Mouse (Mus musculus) intestine, embryonic 15.5 days (tissue): ENCODE measurements around the gene Rbm34. TPM values are rescaled to one million over a fixed set of nuclear protein-coding genes. Genes with fewer than 3 reads are reported as not detected.
"Not testable (repeated sequence)": the region's sequence is repeated elsewhere in the genome, so short reads cannot be mapped to it uniquely, and the experiment has no call there.

Experiments used
- ATAC-seq: fragments of 200-750 bp; cut with Nextera tagmentation; 2 replicates; pipeline ENCODE4 v1.8.0; 2017; ENCODE audit warnings: moderate TSS enrichment, moderate library complexity
- H3K27ac ChIP-seq: fragments of 300-500 bp; sonication (generic); 2 replicates; pipeline ENCODE4 v1.5.1; 2015; ENCODE audit warnings: mild to moderate bottlenecking, inconsistent platforms
- H3K27me3 ChIP-seq: fragments of 300-500 bp; sonication (generic); replicated peaks from 2 replicates; pipeline ENCODE4 v1.6.1; 2015; ENCODE audit warnings: inconsistent platforms
- H3K36me3 ChIP-seq: fragments of 300-500 bp; sonication (generic); 2 replicates; pipeline ENCODE4 v1.6.1; 2015; ENCODE audit warnings: inconsistent platforms
- H3K4me1 ChIP-seq: fragments of 300-500 bp; sonication (generic); replicated peaks from 2 replicates; pipeline ENCODE4 v1.6.1; 2015; ENCODE audit warnings: inconsistent platforms
- H3K4me2 ChIP-seq: fragments of 300-500 bp; sonication (generic); replicated peaks from 2 replicates; pipeline ENCODE4 v1.6.1; 2015; ENCODE audit warnings: mild to moderate bottlenecking, inconsistent platforms
- H3K4me3 ChIP-seq: fragments of 300-500 bp; sonication (generic); replicated peaks from 2 replicates; pipeline ENCODE4 v1.5.1; 2015; ENCODE audit warnings: inconsistent platforms
- H3K9ac ChIP-seq: fragments of 300-500 bp; sonication (generic); 2 replicates; pipeline ENCODE4 v1.6.1; 2015; ENCODE audit warnings: inconsistent platforms
- H3K9me3 ChIP-seq: fragments of 300-500 bp; sonication (generic); 2 replicates; pipeline ENCODE4 v1.6.1; 2016; ENCODE audit warnings: inconsistent platforms
- WGBS: fragments of 180-500 bp; shearing (Covaris S2); methylation state at CpG from one replicate; pipeline ENCODE4 v1.1.7; 2015; 5-methylcytosine and 5-hydroxymethylcytosine counted together
- polyA plus RNA-seq: library from polyadenylated mRNA; unstranded; fragments of >200 nt; fragmentation: Nextera tagmentation; extraction: Ambion mirVana; gene quantifications from 2 replicates; pipeline ENCODE4 v1.2.1, GENCODE M21; 2015

Rbm34 gene
- polyA plus RNA-seq = 24.8 and 30.0 TPM in 2 replicates

- no peaks in the 10 kb centered on the region for H3K27me3 ChIP-seq
- peak; percentile 97 for ATAC-seq
Observed at GRCm38 (mm10) chr8:126970579-126971313, at the start of gene Rbm34. TSS of gene Rbm34 (minus strand) at chr8:126971071.

GRCm38 (mm10) chr8:127011668-127012067, 40.8 kb upstream of the Rbm34 start:
- Histone ChIP-seq H3K4me3 (no peak overlapping the region), H3K9ac (no peak overlapping the region), H3K27ac (no peak overlapping the region), H3K4me1 (no peaks in the 10 kb centered on the region), H3K4me2 (no peak overlapping the region), H3K36me3 (no peaks in the 10 kb centered on the region), H3K9me3 (no peaks in the 10 kb centered on the region), H3K27me3 (no peaks in the 10 kb centered on the region)
- WGBS = 58% methylated on average over 9 of the region's 9 CpGs
- ATAC-seq = no peak

More at GRCm38 (mm10) chr8:126970579-126971313, at the start of gene Rbm34:
- Histone ChIP-seq H3K36me3 (peaks cover 8% of the 10 kb centered on the region; the same call in 1 of the 2 replicates), H3K27ac (peak within 1 kb of the TSS; percentile 62), H3K4me3 (peak within 1 kb of the TSS; percentile 94), H3K4me2 (peak within 1 kb of the TSS; percentile 82), H3K9me3 (no peaks in the 10 kb centered on the region), H3K9ac (peak within 1 kb of the TSS; percentile 85), H3K4me1 (peaks cover 7% of the 10 kb centered on the region)
- under 1% methylated on average over 50 of the region's 50 CpGs for WGBS

- no peak overlapping the region for H3K9ac ChIP-seq
- no peak overlapping the region for H3K4me3 ChIP-seq
- no peak overlapping the region for H3K27ac ChIP-seq
- no peaks in the 10 kb centered on the region for H3K4me1 ChIP-seq
- H3K36me3 ChIP-seq = no peaks in the 10 kb centered on the region
- no peak overlapping the region for H3K4me2 ChIP-seq
- WGBS = 91% methylated on average over 1 of the region's 1 CpGs
- no peaks in the 10 kb centered on the region for H3K9me3 ChIP-seq
- ATAC-seq = no peak
- no peaks in the 10 kb centered on the region; the same call in 1 of the 2 replicates for H3K27me3 ChIP-seq
Observed at GRCm38 (mm10) chr8:126994506-126994905, 23.6 kb upstream of the Rbm34 start.

- H3K27ac ChIP-seq = no peak overlapping the region
- no peaks in the 10 kb centered on the region for H3K9me3 ChIP-seq
- no peaks in the 10 kb centered on the region for H3K36me3 ChIP-seq
- no peak overlapping the region for H3K9ac ChIP-seq
- 77% methylated on average over 5 of the region's 5 CpGs for WGBS
- H3K4me2 ChIP-seq = no peak overlapping the region
- no peak for ATAC-seq
- no peaks in the 10 kb centered on the region for H3K27me3 ChIP-seq
- H3K4me3 ChIP-seq = no peak overlapping the region
- H3K4me1 ChIP-seq = no peaks in the 10 kb centered on the region
Observed at GRCm38 (mm10) chr8:126989363-126990153, 18.7 kb upstream of the Rbm34 start.

DNA sequence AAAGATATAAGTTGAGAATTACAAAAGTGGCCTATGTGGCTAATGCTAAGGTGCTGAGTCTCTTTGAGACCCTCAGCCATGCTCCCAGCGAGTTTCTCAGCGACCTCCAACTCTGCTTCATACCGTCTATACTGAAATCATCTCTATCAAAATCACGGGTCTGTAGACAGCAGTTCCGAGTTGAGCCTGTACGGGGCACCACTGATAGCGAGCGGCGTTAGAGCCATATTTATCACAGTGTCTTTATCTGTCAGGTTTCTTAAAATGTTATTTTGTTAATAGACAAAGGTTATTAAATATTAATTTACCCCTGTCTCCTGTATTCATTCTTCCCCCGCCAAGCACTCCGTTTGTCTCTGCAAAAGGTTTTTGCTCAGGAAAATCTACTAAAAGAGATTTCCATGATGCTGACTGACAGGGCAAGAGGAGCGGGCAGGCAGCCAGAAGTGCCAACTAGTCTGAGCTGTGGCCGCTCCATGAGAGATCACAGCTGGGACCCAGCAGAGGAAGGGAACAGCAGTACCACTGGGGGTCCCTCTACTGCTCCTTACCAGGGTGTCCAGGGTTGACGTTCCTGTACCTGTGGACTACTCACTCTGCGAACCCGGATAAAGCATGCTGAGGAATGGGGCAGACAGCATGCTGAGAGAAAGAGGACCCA, 17.6 kb upstream of the Rbm34 start:
- 72% methylated on average over 16 of the region's 16 CpGs for whole genome bisulfite sequencing
- Histone ChIP-seq H3K27ac (no peak overlapping the region), H3K9me3 (no peaks in the 10 kb centered on the region)

DNA sequence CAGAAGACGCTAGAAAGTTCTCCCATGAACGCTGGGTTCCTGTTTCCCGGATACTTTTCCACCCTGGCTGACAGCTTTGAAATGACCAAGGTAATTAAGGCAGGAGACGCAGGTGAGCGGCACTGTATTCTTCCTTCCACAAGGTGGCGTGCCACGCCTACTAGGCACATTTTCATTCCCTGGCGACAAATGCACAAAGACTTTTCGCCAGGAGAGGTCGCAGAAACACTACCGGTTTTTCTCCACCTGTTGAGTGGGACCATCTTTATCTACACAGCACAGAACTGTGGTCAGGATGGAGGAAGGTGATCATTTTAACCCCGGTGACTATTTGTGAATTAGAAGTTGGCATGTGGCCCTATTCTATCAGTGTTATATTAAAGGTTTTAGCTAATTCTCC, 15.6 kb upstream of the Rbm34 start:
- ATAC-seq = peak; percentile 81

More for the DNA sequence above, 17.6 kb upstream of the Rbm34 start:
- Histone ChIP-seq H3K36me3 (no peaks in the 10 kb centered on the region), H3K9ac (no peak overlapping the region), H3K27me3 (no peaks in the 10 kb centered on the region), H3K4me2 (no peak overlapping the region), H3K4me3 (no peak overlapping the region), H3K4me1 (no peaks in the 10 kb centered on the region)
- no peak for ATAC-seq

DNA sequence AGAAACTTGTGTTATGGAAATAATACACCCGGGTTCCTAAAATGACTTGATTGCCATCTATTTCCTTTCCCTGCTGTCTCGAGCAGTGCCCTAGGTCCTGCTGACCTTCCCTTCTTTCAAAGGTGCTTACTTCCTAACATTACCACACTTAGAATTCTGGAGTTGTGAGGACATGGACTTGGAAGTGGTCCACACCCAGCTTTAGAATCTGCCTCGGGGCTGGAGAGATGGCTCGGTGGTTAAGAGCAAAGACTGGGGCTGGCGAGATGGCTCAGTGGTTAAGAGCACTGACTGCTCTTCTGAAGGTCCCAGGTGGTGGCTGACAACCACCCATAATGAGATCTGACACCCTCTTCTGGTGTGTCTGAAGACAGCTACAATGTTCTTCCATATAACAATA, 9.2 kb upstream of the Rbm34 start:
- Histone ChIP-seq H3K36me3 (no peaks in the 10 kb centered on the region), H3K4me3 (no peak overlapping the region), H3K9ac (no peak overlapping the region), H3K4me1 (peaks cover 3% of the 10 kb centered on the region), H3K4me2 (no peak overlapping the region), H3K9me3 (no peaks in the 10 kb centered on the region), H3K27me3 (no peaks in the 10 kb centered on the region), H3K27ac (no peak overlapping the region)
- ATAC-seq = no peak
- 68% methylated on average over 5 of the region's 5 CpGs for WGBS

More for the DNA sequence above, 15.6 kb upstream of the Rbm34 start:
- H3K4me1 ChIP-seq = no peaks in the 10 kb centered on the region
- whole genome bisulfite sequencing = 2% methylated on average over 12 of the region's 12 CpGs
- no peaks in the 10 kb centered on the region for H3K9me3 ChIP-seq
- no peak overlapping the region for H3K27ac ChIP-seq
- 0 out of 2 replicates have a peak overlapping the region, but pooled peaks have one; percentile 28 for H3K4me2 ChIP-seq
- H3K27me3 ChIP-seq = no peaks in the 10 kb centered on the region
- no peak overlapping the region for H3K9ac ChIP-seq
- H3K36me3 ChIP-seq = no peaks in the 10 kb centered on the region
- no peak overlapping the region for H3K4me3 ChIP-seq

DNA sequence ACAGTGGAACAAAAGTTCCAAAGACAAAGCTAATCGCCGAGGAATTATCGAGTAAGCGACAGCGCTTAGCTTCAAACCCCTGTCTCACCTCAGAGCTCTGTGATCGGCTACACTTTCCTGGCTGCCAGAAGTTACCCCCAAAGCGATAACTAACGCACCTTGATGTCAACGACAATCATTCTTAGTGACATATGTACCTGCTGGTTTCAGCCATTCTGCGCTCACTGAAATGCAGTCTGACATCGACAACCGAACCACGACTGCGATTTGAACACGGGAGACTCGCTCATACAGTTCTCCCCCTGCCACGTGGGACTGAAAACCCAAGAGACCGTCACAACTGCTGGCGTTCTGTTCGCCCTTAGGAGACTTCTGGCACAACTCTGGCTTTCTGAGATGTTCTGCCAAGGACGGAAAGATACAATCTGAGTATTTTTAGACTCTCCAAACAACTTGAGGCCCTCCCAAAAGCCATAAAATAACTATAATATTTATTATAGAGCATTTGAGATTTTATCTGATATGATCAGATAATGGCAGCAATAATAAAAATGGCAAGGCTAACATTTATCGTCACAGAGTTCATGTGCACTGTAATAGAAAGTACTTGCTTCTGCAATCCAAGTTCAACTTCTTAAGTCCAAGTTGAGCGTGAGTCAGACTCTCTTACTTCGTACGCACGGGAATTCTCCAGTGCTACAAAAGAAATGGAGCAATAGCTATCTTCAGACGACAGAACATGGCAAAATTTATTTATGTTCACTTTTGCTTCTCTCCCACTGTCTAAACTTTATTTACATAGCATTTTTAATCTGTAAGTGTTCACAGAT, 8.4 kb upstream of the Rbm34 start:
- H3K4me3 ChIP-seq = peak overlapping the region; percentile 36
- peak overlapping the region; percentile 62 for H3K4me2 ChIP-seq
- peak; percentile 69 for ATAC-seq
- 11% methylated on average over 27 of the region's 27 CpGs for WGBS
- no peaks in the 10 kb centered on the region for H3K27me3 ChIP-seq
- peak overlapping the region; percentile 30 for H3K9ac ChIP-seq
- H3K36me3 ChIP-seq = no peaks in the 10 kb centered on the region
- peaks cover 3% of the 10 kb centered on the region for H3K4me1 ChIP-seq
- H3K9me3 ChIP-seq = no peaks in the 10 kb centered on the region
- H3K27ac ChIP-seq = 0 out of 2 replicates have a peak overlapping the region, but pooled peaks have one; percentile 58

- Histone ChIP-seq H3K4me3 (peak overlapping the region; percentile 36), H3K9ac (0 out of 2 replicates have a peak overlapping the region, but pooled peaks have one; percentile 21), H3K4me2 (peak overlapping the region; percentile 62)
- H3K4me1 ChIP-seq, H3K27me3 ChIP-seq, H3K36me3 ChIP-seq, H3K27ac ChIP-seq, ATAC-seq, H3K9me3 ChIP-seq: not testable (repeated sequence)
- 41% methylated on average over 2 of the region's 3 CpGs for WGBS
Observed at GRCm38 (mm10) chr8:126978535-126978934, 7.7 kb upstream of the Rbm34 start.

- no peak overlapping the region for H3K4me3 ChIP-seq
- no peak overlapping the region for H3K4me2 ChIP-seq
- no peaks in the 10 kb centered on the region for H3K9me3 ChIP-seq
- H3K4me1 ChIP-seq = peaks cover 3% of the 10 kb centered on the region
- no peak for ATAC-seq
- WGBS = 80% methylated on average over 10 of the region's 10 CpGs
- H3K9ac ChIP-seq = no peak overlapping the region
- H3K27me3 ChIP-seq = no peaks in the 10 kb centered on the region
- H3K36me3 ChIP-seq = no peaks in the 10 kb centered on the region
- no peak overlapping the region for H3K27ac ChIP-seq
Observed at GRCm38 (mm10) chr8:126978028-126978427, 7.2 kb upstream of the Rbm34 start.

DNA sequence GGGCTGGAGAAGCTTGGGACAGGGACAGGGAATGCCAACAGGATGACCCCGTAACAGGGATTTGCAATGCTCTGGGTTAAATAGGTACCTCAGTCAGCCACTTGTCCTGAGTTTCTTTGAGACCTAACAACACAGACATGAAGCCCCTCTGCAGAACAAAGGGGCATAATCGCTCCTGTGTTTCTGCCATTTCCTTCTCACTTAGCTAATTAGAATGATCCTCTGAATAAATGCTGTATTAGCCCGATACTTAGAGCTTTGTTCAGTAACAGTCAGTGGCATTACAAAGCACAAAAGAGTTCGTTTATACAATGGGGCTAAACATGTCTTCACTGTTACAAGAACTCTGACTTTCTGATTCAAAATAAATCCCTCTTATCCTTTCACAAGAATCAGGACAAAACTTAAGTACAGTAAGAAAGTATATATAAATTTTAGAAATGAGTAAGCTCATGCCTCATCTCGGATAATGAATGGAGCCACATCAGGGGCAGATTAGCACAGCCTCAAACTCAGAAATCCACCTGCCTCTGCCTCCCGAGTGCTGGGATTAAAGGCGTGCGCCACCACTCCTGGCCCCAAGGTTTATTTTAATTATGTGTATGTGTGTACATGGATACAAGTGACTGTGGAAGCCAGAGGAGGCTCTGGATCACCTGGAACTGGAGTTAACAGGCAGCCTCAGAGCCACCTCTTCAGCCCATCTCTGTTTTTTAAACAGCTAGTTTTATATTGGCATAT, 5.9 kb upstream of the Rbm34 start:
- H3K4me2 ChIP-seq = no peak overlapping the region
- H3K27me3 ChIP-seq = no peaks in the 10 kb centered on the region
- H3K27ac ChIP-seq = no peak overlapping the region
- peaks cover 3% of the 10 kb centered on the region for H3K4me1 ChIP-seq
- WGBS = 76% methylated on average over 8 of the region's 8 CpGs
- no peak overlapping the region for H3K9ac ChIP-seq
- H3K9me3 ChIP-seq = no peaks in the 10 kb centered on the region
- H3K4me3 ChIP-seq = no peak overlapping the region
- no peak for ATAC-seq
- H3K36me3 ChIP-seq = no peaks in the 10 kb centered on the region
